Mouse (Mus musculus): Measurements from ENCODE around the gene Nckap5l.

- no peak for TF ChIP-seq POLR2A (IDR thresholded peaks at IDR 0.05; ENCODE audit: control insufficient read depth, low read depth, low read length)
- no peak for TF ChIP-seq CTCF (IDR thresholded peaks at IDR 0.05; ENCODE audit: control insufficient read depth, insufficient read depth, insufficient replicate concordance, low read depth, low read length)
Observed at GRCm38 (mm10) chr15:99469736-99470135, 12.2 kb upstream of the Nckap5l start.
